Comparison of ENCODE assay signal across 24 mouse cellular contexts in the genomic region with DNA sequence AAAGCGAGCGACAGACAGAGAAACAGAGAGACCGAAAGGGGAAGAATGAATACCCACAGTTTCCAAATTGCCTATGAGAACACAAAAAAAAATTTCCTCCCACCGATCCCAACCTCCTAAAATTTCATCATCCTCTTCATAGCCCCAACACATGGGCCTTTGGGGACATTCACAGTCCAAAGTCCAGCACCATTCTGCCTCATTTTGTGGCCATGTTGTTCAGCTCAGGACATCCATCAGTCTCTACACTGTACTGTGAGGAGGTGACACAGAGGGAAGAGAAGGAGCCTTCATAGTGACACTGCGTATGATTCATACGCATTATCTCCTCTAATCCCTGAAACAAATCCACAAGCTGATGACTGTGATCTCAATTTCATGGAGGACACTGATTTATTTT. TPM values are rescaled to one million over a fixed set of nuclear protein-coding genes. Genes with fewer than 3 reads are reported as not detected.
"Had no signal": no experiment of that assay in that cellular context is flagged by ENCODE, and none has a peak within 500 bp of the region (broad histone marks: within the 10 kb centered on the region; RNA-seq: fewer than 3 reads in every experiment).

No protein-coding gene starts in this region.

- DNase-seq: gastrocnemius, adult 2 months; gastrocnemius, postnatal 10 days; gastrocnemius, postnatal 25 days; heart, adult 18-20 months; heart, postnatal 14 days; heart, postnatal 36 days; kidney, adult 18-20 months; kidney, adult 8-10 months; kidney, postnatal 10 days; kidney, postnatal 25 days; kidney, postnatal 4 days had no signal

- H3K9me3 ChIP-seq: heart, embryonic 13.5 days; heart, embryonic 15.5 days; hindbrain, embryonic 13.5 days; hindbrain, embryonic 15.5 days; limb, embryonic 13.5 days; limb, embryonic 15.5 days had no signal

- H3K9ac ChIP-seq: heart, embryonic 13.5 days; heart, embryonic 15.5 days; hindbrain, embryonic 13.5 days; hindbrain, embryonic 15.5 days; limb, embryonic 13.5 days; limb, embryonic 15.5 days had no signal

- H3K36me3 ChIP-seq: heart, embryonic 13.5 days; heart, embryonic 15.5 days; hindbrain, embryonic 13.5 days; hindbrain, embryonic 15.5 days; limb, embryonic 13.5 days; limb, embryonic 15.5 days had no signal

- H3K27me3 ChIP-seq: heart, embryonic 13.5 days; heart, embryonic 15.5 days; hindbrain, embryonic 15.5 days; limb, embryonic 13.5 days; limb, embryonic 15.5 days had no signal

- H3K4me2 ChIP-seq: heart, embryonic 11.5 days; heart, embryonic 13.5 days; heart, embryonic 15.5 days; hindbrain, embryonic 13.5 days; hindbrain, embryonic 15.5 days; limb, embryonic 13.5 days; limb, embryonic 15.5 days; liver, embryonic 11.5 days had no signal

- H3K27ac ChIP-seq: gastrocnemius, adult 2 months; heart, embryonic 13.5 days; heart, embryonic 15.5 days; hindbrain, embryonic 13.5 days; hindbrain, embryonic 15.5 days; hindbrain, postnatal 0 days; layer of hippocampus, adult 2 months; left cerebral cortex, adult 2 months; limb, embryonic 13.5 days; limb, embryonic 15.5 days had no signal

- ATAC-seq: hindbrain, postnatal 0 days; intestine, postnatal 0 days had no signal

- H3K4me3 ChIP-seq: gastrocnemius, adult 2 months; heart, embryonic 13.5 days; heart, embryonic 15.5 days; hindbrain, embryonic 13.5 days; hindbrain, embryonic 15.5 days; layer of hippocampus, adult 2 months; left cerebral cortex, adult 2 months; limb, embryonic 13.5 days; limb, embryonic 15.5 days had no signal

RNA-seq across cellular contexts. Expression of a gene that starts 12.7 kb away (rescaled TPM):
- total RNA-seq: hematopoietic stem cell, adult 5-6 weeks had no signal
